Mouse (Mus musculus): ENCODE results near the gene Dock6.

- TF ChIP-seq POLR2A (IDR thresholded peaks at IDR 0.05; ENCODE audit: borderline replicate concordance, extremely low read depth, insufficient read depth, insufficient read length, poor library complexity, severe bottlenecking), result no peak
- no peak for TF ChIP-seq CTCF (IDR thresholded peaks at IDR 0.05; ENCODE audit: borderline replicate concordance, extremely low read depth, insufficient read depth, insufficient read length)
These were observed 78.1 kb downstream of the Dock6 start for GRCm38 (mm10) chr9:21774353-21774752.

All from brain, embryonic 14.5 days (tissue).